In the genomic region with DNA sequence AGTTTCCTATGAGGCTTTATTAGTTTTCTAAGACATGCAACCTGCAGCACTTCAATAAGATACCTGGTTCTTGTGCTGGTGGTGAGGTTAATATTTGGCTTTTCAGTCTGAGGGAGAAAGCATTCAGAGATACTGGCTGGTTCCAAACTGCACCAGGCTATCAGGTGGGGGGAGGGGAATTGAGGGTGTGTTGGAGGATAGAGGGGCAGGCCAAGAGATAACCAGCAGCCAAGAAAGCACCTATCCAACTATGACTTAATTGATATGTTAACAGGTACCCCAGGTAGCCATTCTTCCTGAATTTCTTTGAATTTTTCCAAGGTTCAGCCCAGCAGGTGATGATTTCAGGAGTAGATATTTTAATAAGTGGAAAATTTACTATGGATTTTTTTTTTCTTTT, we compare ENCODE assay signal across 9 mouse cellular contexts. TPM values are rescaled to one million over a fixed set of nuclear protein-coding genes. Genes with fewer than 3 reads are reported as not detected.
"Had no signal": no experiment of that assay in that cellular context is flagged by ENCODE, and none has a peak within 500 bp of the region (broad histone marks: within the 10 kb centered on the region; RNA-seq: fewer than 3 reads in every experiment).

No protein-coding gene starts in this region.

RNA-seq across cellular contexts. Expression of gene Zfp981, which starts 10.0 kb away (rescaled TPM):
- total RNA-seq: common myeloid progenitor, adult 5-6 weeks had no signal
- polyA plus RNA-seq: embryonic facial prominence, embryonic 11.5 days; embryonic facial prominence, embryonic 14.5 days; erythroblast, embryonic 14.5 days; forebrain, embryonic 11.5 days; forebrain, embryonic 15.5 days; forebrain, postnatal 0 days; gonadal fat pad, adult 2 months; heart, embryonic 12.5 days had no signal
